Mouse (Mus musculus) right cerebral cortex, adult 18-20 months (tissue): ENCODE data around the gene Nfasc.
A peak's percentile ranks its signal among the peaks of the same experiment; 100 is the strongest.

Source experiments
- DNase-seq: peaks from one replicate; pipeline ENCODE4 v3.0.0; 2022; ENCODE audit warnings: mixed read lengths

The Nfasc gene

DNA sequence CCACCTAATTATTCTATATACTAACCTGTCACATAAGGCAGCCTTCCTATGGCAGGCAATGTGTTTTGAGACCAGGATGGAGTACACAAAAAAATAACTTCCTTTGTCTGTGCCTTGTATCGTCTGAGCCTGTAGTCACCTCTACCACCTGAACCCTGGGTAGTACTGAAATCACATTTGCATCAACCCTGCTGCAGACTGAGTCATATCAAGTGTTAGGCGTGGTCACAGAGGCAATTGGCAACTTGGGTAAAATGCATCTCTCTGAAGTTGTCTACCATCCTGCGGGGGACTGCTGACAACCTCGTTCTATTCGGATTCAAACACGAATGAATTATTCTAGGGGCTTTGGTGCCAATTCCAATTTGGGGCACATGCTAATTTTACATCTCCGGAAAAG, 161.5 kb downstream of the Nfasc start:
- no peak for DNase-seq

DNA sequence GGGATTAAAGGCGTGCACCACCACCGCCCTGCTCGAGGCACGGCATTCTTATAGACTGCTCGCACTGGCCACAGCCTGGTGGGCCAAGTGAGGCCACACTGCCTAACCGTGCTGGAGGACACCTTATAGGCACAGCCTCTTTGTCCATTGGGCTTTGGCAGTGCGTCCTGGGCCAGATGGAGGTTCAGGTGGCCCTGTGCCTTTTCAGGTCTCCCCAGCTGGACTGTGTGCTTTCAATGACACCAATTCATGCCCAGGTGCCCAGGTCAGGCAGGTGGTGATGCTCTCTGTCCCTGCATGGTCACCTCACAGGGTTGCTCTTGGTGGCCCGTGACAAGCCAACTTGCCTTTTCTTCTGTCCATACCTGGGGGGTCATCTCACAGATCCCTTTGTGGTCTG, 164.8 kb downstream of the Nfasc start:
- DNase-seq, result no peak

DNA sequence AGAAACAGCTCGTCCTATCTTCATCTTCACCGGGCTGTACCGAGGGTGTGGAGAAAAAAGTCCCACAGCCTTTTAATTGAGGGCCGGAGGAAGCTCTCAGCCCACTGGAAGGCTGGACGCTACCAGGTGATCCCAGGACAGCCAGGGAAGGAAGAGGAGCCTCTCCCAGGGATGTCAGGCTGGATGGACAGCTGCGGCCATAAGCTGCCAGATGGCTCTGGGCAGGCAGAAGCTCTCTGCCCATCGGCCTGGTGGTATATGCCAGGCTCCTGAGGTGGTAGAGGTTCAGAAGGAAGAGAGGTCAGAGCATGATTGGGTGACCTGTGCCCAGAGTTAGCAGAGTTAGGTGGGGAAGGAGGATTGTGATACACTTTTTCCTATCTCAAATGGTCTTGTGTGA, 168.7 kb downstream of the Nfasc start:
- DNase-seq, result no peak

DNA sequence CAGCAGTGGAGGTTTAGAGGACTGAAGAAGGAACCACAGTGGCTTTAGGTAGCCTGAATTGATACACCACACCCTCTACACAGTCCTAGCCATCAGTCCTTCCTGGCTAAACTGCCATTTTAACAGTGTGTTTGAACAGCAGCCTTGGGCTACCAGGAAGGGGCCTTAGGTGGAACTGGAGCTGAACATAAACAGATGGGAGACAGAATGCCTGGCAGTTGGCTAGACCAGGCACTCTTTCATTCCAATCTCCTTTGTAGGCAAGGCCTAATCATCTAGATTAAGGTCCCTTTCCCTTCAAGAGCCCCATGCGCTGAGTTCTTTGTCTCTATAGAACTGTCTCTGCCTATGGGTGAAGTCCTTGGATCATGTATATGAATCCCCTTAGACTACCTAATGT, 170.0 kb downstream of the Nfasc start:
- DNase-seq, result no peak

DNA sequence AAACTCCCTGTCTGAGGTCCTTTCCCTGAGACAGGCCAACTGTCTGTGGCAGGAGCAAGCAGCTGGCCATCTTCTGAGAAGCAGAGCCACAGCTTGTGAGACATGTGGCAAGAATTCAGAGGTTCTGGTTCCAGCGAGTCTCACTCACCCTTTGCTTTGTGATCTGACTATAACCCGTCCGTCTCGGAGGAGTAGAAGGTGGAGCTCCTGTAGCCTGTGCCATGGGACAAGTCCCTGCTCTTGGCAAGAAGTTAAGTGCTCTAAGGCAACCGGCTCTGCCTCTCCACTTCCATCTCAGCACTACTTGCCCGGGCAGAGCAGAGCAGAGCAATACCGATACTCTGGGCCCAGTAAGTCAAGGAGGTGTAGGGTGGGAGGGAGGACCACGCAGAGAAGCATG, 170.7 kb downstream of the Nfasc start:
- DNase-seq, result no peak

DNA sequence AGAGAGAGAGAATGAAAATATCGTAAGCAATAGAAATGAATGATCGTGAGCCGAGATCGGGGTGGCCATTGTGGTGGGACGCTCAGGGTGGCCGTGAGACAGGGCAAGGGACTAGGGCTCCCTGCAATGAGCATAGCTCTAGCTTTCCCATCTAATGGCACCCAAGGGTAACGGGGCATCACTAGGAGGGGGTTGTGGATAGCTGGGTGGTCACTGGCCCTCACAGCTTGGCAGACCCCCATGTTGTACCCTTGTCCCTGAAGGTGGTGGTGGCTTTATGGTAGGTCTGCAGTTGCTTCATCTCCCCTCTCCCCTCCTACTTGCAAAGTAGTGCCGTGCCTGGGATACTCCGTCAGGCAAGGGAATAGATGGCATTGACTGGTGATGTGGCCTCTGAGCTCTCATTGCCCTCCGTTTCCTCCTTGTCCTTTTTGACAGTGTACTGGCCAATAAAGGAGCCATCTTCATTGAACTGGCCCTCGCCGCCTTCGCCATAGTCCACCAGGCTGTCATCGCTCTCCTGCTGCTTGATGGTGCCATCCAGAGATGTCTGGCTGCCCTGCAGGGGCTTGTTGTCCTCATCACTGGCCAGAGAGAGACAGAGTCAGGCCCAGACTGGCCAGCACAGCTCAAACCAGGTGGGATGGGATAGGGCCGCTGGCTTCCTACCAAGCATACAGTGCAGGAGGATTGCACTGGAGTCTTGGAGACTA, 171.4 kb downstream of the Nfasc start:
- DNase-seq, result no peak

DNA sequence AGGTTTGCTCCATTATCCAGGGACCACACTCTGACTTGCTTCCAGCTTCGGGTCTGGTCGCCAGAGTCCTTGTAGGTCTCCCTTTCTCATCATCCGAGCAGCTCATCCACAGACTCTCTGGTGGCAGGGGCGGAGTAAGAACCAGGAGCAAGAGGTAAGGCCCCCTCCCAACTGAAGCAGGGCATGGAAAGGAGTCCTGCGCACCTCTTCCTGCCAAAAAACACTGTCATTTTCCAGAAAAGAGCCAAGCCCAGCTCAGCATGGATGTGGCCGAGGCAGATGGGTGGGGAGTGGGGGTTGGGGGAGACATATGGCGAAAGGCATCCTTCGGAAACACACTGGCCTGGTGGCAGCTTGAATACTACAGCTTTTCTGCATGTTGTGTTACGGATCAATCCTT, 172.1 kb downstream of the Nfasc start:
- DNase-seq, result no peak

DNA sequence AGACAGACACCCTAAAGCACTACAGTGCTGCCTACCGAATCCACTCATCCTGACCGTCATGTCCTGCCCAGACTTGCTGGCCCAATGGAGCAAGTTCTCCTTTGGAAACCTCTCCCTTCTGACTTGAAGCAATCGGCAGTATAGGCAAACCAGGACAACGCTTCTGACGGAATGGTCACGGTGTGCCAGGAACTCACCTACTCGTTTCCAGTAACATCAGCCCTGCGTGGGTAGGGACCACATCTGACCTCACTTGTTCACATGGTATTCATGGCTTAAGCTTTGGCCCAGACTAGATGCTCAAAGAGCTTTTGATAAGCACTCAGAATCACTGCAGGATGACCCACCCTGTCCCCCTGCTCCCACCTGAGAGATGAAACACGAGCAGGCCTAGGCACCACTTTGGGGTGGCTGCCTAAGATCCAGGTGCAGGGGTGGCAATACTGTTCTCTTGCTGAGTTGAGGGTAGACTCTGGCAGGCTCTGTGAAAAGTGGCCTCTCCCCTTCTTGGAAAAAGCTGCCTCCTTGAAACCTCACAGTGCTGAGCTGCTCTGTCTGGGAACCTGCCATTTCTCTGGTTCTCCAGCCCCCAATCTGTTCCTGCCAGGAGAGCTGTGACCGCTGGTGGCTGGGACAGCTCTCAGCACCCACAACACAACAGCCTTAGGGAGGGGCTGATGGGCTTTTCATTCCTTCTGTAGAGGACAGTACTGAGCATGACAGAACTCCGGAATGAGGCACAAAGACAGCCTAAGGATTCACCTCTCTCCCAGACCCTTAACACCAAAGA, 174.1 kb downstream of the Nfasc start:
- peak; percentile 41 for DNase-seq

DNA sequence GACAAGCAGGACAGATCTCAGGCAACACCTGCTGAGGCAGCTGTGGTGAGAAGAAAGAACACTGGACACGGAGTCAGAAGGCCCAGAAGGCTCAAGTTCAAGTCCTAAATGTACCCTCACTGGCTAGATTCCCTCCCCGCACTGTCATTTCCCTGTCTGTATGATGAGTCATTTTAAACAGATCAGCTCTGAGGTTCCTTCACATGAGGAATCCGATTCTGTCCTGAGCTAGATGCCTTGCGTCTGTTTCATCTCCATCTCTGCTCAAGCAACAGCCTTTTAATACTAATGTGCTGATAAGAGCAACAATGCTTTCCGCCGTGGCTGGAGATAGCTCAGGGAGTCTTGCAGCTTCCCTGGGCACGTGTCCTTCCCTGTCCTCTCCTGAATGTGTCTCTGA, 175.8 kb downstream of the Nfasc start:
- no peak for DNase-seq

DNA sequence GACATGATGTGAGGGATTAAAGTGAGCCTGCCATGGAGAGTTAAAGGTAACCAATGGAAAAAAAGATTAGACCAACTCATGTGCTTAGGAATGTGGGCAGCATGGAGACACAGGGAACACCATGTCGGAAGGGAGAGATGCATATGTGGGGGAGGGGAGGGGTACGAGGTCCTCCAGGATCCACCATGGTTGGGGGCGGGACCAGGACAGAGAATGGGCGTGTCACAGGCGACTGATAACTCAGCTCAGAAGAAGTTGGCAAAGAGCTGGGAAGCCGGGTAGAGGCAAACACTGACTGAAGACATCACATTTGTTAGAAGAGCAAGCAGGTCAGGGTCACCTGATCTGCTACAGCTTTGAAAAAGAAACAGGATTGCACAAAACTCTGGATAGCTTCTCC, 176.7 kb downstream of the Nfasc start:
- no peak for DNase-seq

DNA sequence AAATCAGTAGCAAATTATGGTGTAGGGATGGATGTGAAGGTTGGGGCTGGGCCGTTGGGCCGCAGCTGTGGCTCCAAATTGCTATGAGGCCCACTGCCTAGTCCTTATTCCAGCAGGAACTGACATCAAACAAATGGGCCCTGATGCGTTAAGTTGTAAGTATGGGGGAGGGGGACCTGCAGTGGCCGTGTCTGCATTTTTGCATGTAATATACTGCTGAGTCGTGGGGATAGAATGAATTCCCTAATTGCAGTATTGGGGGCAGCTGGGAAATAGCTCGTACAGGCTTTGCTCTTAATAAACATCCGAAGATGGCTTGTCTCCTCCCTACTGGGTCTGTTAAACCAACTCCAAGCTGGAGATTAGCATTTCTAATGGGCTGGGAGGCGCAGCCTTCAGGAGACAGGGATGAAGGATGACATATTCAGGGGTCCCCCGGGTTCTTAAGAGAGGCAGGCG, 179.2 kb downstream of the Nfasc start:
- DNase-seq, result no peak

DNA sequence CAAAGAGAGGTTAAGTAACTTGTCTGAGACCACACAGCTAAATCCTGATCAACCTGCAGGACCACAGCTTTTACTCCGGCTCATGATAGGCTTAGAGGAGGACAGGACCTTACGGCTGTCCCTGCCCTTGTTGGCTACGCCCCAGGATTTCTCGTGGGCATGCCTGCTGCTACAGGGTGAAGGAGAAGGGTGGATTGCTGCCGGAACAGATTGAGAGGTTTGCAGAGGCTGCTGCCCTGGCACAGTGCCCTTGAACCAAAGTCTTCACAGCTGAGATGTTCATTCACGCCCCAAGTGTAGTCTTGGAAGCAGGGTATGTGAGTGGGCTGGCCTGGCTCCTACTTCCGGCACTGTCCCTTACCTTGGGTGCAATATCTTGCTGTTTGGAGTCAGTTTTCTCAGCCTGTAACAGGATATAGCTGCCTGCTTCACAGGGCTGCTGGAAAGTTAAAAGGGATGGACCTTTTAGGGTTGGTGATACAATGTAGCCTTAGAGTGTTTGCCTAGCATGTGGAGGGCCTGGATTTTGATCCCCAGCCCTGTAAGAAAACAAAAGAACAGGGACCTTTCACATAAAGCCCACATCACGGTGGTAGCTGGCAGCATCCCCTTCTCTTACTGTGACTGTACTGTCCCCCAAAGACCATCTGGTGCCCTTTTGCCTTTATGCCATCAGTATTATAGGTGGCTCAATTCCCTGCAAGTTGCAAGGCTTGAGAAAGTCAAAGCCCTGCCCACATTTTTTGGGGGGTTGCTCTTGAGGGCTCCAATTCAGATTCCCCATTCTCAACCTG, 180.5 kb downstream of the Nfasc start:
- no peak for DNase-seq

DNA sequence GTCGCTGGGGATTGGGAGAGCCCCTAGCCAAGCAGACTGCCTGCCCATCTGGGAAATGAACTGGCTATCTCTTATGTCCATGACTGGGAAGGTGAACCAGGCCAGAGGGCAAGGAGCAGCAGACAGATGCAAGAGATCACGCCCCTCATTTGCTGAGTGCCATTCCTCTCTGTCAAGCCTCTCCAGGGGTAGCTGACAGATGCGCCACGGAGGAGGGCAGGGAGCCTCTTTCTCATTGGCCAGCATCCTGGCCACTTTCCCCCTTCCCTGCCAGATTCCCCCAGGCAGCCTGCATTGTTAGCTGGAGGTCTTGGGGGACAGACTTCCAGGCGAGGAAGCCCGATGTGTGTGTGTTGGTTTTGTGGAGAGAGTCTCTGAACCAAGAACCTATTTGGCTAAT, 182.6 kb downstream of the Nfasc start:
- no peak for DNase-seq

DNA sequence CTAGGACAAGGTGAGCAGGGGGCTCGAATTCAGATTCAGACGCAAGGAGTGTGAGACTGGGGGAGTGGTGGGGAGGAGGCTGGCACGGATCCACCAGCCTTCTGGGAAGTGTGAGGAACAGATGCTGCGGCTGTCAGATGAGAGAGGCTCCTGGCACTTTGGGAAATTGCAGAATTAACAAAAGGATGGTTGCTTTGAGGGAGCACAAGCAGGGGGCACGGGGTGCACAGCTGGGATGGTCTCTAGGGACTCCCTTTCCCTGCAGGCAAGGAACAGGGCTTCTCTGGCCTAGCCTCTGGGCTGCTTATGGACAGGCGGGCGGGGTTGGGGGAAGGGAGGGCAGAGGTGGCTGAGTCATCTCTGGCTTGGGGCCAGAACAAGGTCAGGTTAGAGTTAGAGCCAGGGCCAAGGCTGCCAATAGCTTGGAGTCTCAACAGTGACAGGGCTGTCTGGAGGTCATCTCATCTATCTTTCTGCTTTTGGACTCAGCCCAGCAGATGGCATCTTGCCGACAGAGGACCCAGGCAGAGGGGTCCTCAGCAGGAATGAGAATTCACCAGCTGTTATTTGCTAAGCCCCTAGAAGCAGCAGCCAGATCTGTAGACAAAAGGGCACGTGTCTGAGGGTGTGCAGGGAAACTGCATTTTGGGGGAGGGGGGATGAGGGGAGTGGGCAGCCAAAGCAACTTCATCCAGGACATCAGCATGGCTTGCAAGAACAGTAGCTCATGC, 183.5 kb downstream of the Nfasc start:
- peak; percentile 46 for DNase-seq

DNA sequence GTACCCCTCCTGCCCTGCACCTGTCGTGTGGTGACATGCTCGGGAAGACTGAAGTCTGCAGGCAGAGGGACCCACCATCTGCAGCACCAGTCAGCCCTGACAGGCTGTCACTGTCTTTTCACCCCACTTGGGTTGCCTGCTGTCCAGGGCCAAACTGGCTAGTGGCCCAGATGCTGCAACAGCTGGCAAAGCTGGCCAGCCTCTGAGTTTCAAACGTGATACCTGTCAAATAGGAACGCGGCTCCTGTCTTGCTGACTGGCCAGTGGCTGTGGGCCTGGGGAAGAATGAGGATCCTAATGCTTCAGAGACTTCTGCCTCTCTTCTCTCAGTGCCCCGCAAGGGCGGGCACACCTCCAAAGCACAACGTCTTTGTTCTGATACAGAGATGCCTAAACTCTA, 197.8 kb downstream of the Nfasc start:
- no peak for DNase-seq

DNA sequence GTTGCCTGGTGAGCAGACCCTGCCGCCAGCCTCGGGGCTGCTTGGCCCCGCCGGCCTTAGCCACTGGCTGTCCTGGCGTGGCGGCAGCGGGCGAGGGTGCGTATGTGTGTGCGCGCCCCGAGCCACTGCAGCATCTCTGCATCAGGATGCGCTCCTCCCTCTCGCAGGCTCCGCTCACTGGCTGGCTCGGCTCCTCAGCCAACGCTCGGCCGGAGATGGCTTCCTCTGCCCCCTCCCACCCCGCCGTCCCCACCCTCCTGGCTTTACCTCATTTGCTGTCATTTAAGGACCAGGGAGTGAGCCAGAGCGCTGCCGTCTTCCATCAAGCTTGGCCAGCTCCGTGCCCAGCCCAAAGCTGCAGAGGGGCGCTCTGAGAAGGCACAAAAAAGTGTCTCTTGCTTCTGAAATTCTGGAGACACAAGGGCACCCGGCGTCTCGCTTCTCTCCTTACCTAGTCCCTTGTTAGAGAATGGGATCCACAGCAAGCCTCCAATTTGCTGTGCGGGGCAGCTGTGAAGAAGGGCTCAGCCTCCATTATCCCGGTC, 198.8 kb downstream of the Nfasc start, which contains the start of gene Cntn2:
Cntn2 (minus strand) TSS at position 495 of the 545 bp plus-strand sequence.
- DNase-seq, result peak; percentile 89

DNA sequence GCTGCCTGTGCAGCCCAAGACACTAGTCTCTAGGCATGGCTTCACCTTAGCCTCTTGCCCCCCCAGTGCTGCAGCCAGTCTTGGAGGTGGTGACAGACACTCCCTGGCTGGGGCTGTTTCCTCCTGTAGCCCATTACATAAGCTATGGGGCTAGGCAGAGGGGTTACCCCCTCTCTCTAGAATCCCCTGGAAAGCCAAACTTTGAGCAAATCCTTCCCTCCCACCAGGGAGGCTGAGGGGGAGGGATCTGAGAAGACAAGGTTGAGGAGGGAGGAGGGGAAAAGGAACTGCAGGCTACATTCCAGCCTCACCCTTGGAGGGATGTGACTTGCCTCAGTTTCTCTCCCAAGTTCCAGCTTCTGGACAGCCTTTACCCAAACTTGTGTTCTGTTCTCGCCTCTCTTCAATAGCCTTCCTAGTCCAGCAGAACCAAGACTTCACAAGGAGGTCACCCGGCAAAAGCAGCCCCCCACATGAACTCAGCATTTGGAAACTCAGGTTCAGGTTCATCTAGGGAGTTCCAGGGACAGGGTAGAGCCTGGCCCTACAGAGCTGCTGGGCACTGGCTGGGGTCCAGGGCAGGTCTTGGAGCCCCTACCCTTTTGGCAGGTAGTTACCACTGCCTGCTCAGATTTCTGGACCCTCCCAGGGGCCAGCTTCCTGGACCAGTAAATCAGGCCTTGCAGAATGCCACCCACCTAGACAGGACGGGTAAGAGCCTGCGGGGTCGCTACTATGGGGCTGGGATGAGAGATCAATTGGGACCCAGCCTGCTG, 199.6 kb downstream of the Nfasc start:
- DNase-seq, result no peak

DNA sequence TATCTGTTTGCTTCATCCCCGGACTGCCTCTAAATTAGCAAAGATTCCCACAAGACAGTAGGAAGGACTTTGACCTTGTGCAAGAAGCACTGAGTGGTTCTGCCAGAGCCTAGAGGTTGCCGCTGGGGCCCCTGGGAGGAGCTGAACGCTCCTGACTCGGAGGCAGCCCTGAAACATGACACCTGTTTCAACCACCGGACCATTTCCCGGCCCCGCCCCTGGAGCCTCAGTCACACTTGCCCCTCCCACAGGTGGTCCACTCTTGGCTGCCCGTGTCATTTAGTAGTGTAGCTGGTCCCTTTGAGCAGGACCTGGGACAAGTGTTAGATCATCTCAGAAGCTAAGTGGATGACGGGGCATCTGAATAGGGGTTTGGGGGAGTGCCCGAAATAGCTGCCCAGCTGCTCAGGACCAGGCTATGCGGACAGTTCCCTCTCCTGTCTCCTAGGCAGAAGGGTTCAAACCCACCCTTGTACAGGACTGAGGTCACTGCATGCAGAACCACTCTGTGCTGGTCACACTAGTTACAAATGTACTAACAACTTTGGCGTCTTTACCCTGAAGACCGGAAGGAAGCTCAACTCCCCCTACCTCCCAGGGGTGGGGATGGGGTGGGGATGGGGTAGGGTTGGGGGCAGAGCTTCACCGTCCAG, 200.3 kb downstream of the Nfasc start:
- DNase-seq, result no peak

DNA sequence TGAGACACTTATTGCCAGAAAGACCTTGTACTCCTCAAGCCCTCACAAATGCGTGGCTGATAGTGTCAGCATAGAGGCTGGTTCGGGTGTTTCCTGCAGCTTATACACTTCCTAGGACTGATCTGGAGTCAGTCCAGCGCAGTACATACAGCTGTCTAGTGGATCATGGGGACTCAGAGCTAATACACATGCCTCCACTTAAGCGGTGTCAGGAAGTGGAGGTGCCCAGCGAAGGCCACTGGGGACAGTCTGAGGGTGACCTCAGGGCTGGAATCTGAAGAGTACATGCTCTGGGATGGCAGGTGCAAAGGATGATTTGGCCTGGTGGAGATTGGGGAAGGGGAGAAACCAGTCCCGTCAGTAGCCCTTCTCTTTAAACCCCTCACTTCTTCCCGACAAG, 200.9 kb downstream of the Nfasc start:
- DNase-seq, result no peak

DNA sequence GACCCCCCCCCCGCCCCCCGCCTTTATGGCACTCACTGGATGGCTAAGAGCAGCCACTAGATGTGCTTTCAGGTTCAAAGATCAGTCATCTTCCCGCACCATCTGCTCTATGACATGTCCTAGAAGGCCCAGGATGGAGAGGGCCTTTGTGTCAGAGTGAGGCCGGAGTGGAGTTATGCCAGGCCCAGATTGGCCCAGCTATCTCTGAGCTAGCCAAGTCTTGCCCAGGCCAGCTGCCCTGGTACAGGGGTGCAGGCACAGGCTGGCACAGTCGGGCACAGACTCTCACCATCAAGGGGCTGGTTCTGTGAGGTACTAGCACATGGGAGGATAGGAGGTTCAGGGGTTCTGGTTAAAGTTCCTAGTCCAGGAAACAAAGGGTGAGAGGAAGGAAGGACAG, 203.9 kb downstream of the Nfasc start:
- peak; percentile 60 for DNase-seq

DNA sequence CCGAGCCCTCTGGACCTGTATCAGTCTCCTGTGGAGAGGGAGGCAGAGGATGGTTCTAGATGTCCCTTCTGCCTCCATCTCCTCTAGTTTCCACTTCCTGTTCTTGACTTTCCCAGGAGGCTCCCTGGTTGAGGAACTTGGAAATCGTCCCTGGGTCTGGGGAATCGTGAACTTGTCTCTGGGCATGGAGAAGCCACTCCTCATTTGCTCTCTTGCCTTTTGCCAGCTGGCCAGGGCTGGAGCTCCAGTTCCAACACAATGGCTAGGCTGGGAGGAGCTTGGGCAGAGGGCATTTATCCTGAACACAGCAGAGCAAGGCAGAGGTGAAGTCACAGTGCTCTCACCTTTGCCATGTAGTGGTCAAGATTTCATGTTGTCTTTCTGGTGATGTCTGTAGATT, 205.2 kb downstream of the Nfasc start:
- no peak for DNase-seq
